Mouse (Mus musculus): ENCODE measurements around the gene Gm20708.

The Gm20708 gene

DNA sequence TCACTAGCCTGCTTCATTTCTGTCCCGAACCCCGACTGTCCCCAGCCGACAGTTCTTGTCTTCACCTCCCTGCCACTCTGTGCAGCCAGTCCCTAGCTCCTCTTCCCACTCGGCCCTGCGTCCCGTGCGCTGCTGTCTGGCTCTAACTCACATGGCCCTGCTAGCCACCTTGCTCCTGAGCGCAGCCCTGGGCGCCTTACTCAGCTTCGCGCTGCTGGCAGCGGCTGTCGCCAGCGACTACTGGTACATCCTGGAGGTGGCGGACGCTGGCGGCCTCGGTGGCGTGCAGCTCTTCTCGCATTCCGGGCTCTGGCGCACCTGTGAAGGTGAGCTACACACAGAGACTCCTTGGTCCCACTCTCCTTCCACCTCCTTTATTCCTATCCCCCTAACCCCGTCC is 51.1 kb downstream of the Gm20708 start, which contains the start of gene Tmem235:
TSS of gene Tmem235 (plus strand) at position 152 of the 400 bp plus-strand sequence.
- DNase-seq (ENCODE audit: extremely low read depth, low read depth, low spot score): no peak

DNA sequence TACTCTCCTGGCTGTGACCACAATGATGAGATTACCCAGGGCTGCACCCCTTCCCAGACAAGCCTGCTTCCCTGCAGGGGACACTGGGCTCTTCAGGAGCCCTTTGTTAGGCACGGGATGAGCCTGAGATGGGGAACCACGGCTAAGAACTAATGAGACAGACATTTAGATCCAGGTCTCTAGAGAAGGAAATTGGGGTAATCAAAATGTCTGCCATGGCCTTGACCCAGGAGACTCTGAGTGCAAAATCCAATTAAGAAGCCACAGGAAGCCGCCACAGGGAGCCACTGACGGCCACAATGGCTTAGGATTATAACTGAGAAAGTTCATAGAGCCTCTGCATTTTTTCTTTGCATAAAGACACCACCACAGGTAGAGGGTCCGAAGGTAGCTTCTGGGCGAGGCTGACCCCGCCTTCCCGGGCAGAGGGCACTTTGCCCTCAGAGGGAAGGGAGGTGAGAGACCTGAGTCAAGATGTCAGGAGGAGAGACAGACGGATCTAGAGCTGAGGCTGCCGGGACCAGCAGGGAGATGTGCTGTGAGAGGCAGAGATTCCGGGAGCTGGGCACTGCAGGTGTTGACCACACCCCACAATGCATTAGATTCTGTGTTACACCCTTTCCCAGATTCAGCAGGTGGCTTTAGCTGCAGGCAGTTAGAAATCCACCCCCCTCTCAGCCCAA is 53.8 kb downstream of the Gm20708 start:
- DNase-seq (ENCODE audit: extremely low read depth, low read depth, low spot score): no peak

DNA sequence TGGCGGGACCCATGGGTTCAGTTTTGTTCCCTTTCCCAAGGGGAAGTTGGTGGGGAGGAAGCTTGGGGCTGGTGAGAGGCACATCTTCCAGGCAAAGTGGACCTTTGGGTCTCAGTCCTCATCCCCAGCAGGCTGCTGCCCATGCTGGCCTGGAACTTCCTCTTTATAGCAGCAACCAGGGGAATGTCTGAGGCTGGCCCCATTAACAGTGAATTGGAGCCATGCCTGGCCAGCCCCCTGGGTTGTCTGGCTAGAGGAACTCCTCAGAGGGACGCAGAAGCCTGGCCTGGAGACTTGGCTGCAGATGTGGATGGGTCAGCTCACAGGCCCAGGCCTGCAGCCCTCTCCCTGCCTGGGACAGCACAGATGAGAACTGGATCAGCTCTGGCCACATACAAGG is 55.3 kb downstream of the Gm20708 start:
- DNase-seq (ENCODE audit: extremely low read depth, low read depth, low spot score): no peak

DNA sequence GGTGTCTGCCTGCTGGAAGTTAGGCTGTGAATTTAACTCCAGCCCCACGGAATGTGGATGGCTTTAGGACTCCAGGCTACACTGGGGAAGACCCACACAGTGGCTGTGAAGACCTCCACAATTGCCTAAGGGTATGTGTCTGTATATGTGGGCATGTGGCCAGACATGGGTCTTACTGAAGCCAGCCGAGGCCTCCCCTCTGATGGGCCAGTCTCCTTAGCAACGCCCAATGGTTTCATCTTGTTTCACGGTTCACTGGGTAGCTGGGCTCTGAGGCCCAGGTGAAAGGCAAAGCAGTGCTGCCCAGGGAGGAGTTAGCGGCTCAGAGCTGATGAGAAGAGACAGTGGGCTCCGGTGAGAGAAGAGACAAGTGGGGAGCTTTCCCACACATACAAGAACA is 56.5 kb downstream of the Gm20708 start:
- no peak for DNase-seq (ENCODE audit: extremely low read depth, low read depth, low spot score)

DNA sequence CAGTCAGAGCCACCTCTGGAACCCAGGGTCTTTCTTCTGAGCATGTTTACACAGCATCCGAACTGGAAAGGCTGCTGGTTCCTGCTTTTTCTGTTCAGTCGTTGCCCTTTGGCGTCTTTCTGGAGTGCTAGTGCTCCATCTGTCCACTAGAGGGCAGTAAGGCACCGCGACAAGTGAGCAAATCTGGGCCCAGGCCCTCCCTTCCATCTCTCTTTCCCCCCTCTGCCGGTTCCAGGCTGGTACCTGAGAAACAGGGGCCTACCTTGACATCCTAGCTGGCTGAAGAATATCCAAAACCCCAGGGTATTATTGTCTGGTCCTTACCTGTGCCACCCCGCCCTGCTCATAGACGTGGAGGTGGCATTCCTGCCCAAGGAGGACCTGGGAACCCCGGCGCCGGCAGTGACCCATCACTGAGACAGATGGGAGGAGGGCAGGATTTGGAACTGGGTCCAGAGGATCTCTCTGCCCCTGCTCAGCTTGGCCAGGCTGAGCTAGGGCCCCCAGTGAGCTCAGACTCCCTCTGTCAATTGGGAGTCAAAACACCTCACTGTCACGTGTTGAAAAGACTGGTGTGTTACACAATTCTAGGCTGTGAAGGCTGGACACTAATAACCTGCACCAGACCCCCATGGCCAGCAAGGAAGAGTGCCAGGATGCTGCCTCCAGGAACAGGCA is 61.4 kb downstream of the Gm20708 start:
- no peak for DNase-seq (ENCODE audit: extremely low read depth, low read depth, low spot score)

DNA sequence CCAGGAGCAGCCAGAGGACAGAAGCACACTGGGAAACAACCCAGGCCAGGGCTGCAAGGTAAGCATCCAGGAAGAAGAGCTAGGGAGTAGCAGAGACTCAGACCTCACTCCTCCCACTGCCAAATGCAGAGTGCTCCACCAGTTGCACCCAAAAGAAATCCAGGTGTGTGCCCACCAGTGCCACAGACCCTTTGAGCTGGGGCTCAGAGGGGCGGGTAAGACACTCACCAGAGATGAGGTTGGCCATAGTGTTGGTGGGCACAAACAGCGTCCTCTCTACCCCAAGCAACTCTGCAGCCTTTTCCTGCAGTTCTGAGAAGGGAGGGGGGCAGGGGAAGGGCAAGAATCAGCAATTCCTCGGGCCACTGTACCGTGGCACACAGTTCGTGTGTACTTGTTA is 61.9 kb downstream of the Gm20708 start:
- DNase-seq (ENCODE audit: extremely low read depth, low read depth, low spot score): no peak

DNA sequence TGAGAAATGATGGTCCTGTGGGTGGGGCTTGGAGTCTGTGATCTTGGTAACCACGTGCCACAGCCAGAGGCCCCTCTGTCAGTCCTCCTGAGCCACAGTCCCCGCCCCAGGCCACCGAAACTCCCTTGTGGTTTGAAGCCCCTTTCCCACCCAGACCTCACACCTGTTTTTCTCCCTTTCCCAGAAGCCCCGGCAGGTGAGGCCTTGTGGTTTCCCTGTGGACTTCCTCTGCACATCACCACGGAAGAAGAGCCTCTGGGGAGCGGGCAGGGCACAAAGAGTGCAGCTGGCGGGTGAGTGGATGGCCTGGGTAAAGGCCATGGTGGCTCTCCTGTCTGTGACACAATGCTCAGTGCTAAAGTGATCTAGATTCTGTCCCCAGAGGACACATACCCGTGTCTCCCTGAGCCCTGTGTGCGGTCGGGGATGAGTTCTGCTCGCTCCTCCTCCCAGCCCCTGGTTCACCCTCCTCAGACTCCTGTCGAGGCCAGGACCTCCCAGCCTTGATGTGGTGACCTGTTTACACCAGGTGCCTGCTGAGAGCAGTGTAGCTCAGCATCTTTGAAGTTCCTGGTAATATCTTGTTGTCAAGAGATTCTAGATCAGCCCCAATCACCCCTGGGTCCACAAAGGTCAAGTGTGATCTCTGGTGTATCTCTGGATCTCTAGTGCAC is 62.6 kb downstream of the Gm20708 start:
- DNase-seq (ENCODE audit: extremely low read depth, low read depth, low spot score): no peak

DNA sequence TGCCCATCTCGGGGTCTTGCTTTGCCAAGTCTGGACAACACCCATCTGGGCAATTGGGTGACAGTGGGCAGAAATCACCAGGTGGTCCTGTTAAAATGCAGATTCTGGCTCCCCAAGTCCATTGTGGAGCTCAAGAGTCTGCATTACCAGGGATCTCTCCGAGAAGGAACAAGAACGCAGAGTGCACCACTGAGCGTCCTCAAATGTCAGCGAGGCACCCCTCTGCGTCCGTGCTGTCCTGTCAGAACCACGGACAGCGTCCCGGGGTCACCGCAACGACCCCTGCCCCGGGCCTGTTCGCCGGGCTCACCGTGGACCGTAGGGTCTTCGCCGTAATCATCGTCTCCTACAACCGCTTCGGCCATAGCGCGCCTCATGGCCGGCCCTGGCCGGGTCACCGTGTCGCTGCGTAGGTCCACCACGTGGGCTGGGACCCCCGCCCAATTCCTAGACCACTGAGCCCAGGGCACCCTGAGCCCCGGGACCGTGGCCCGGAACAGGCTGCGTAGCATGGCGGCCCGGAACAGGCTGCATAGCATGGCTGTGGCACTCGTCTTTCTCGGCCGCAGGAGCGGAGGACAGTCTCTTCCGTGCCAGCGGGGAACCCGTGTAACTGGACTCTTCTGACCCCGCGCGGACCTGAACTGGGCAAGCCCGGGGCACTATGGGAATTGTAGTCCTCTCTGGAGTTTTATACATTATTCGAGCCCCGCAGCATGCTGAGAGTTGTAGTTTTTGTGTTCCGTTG is 63.6 kb downstream of the Gm20708 start, which contains the start of gene Tha1:
TSS of gene Tha1 (minus strand) at position 621 of the 748 bp plus-strand sequence.
- DNase-seq (ENCODE audit: extremely low read depth, low read depth, low spot score): no peak

DNA sequence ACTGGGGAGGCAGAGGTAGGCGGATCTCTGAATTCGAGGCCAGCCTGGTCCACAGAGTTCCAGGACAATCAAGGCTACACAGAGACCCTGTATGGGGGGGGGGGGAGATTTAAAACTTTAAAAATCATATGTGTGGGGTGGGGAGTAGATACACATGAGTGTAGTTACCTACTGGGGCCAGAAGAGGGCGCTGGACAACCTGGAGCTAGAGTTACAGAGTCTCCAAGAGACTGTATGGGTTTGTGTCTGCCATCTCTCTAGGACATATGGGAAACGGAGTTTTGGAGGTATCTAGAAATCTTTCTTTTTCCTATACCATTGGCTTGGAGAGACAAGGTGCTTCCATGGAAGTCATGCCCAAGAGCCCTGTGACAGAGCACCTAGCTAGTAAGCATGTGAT is 65.0 kb downstream of the Gm20708 start:
- DNase-seq (ENCODE audit: extremely low read depth, low read depth, low spot score): no peak

DNA sequence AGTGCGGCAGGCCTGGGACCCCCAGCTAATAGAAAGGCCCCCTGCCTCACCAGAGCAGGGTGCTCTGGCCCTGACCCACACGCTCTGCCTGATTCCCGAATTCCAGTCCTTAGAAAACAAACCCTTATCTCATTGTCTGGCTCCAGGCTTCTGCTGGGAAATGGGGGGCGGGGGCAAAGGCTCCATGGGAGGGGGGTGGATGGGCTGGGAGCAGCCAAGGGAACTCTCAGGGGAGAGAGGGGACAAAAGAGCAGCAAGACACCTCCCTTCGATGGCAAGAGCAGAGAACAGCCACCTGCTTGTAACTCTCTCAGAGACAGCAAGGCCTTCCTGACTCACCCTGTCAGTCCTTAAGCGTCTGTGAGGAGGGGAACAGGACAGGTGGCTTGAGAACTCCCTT is 66.2 kb downstream of the Gm20708 start:
- DNase-seq (ENCODE audit: extremely low read depth, low read depth, low spot score): no peak

DNA sequence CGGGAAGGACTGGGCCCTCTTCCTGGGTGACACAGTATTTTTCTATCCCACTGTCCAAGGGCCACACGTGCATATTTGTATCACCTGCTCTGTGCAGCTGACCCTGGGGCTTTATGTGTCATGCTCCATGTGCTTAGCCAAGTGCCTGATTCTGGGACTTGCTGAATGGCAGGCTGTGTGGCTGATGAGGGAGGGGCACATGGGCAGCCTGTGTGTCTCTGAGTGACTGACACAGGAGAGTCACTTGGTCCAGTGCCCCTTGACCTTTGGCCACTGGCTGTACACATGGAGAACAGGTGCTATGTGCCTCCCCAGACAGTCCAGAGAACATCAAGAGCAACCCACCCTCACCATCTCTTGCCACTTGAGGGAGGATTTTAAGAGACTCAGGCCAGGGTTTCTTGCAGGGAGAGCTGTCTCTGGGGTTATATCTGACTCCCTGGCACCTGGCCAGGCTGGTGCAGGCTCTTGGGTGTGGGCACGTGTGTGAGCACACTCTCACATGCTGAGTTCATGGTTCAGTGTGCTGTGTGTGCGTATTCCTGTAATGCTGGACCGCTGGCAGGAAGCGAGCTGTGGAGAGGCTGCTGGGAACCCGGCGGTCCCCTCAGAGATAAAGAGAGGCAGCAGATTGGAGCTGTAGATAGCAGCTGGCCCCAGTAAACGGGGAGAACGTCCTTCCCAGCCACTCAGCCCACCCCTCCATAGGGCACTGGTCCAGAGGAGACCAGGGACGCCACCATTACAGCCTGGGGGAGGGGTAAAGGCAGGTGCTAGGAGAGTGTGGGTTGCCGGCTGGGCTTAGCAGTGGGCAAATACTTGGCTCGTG is 68.7 kb downstream of the Gm20708 start:
- no peak for DNase-seq (ENCODE audit: extremely low read depth, low read depth, low spot score)

DNA sequence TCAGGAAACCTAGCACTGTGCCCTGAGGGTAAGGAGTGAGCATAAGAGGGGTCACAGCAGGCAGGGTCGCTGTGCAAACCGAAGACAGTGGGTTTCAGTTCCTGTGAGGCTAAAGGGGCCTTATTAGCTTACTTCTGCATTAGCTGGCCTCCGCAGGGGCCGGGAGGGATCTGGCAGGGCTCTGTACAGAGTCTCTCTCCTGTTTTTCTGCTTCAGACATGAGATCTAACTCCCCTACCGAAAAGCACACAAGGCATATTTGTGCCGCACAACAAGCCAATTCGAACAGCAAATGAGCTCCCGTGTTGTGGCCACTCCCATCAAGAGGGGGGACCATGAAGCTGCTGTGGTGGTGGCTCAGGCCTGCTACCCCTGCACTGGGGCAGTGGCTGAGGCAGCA is 69.4 kb downstream of the Gm20708 start:
- DNase-seq (ENCODE audit: extremely low read depth, low read depth, low spot score): no peak

DNA sequence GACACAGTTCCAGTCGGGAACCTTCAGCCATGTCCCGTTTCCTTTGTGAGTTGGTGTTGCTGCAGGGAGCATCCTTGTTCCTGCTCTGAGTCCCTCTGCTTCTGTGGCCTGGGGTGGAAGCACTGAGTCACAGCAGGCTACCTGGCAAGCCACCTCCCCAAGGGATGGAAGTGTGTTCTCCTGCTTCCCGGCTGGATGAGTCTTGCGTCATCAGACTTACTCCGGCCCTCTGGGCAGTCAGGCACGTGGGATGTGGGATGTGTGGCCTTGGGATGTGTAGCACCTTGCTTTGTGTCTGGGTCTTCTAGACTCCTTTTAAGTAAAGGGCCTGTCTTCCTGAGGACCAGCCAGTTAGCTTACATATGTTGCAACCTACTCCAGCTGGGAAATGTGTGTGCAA is 70.2 kb downstream of the Gm20708 start:
- DNase-seq (ENCODE audit: extremely low read depth, low read depth, low spot score): no peak

DNA sequence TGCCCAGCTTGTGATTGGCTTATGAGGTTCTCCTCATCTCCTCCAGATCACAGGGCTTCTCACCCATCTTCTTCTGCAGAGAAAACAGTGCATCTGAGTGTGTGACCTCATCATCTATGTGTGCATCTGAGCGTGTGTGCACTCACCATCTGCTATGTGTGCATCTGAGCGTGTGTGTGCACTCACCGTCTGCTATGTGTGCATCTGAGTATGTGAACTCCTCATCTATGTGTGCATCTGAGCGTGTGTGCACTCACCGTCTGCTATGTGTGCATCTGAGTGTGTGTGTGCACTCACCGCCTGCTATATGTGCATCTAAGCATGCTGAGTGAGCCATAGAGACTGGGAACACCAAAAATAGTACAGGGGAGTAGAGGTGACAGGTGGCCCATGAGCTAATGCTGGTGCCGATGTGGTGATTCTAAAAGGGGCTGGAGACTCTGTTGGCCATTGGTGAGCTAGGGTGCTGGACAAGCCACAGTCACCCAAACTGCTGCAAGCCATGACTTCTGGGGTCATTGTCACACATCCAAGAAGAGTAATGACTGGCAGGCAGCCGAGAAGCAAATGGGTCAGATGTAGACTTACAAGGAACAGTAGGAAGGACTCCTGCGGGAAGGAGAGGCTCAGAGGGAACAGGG is 71.0 kb downstream of the Gm20708 start:
- no peak for DNase-seq (ENCODE audit: extremely low read depth, low read depth, low spot score)

DNA sequence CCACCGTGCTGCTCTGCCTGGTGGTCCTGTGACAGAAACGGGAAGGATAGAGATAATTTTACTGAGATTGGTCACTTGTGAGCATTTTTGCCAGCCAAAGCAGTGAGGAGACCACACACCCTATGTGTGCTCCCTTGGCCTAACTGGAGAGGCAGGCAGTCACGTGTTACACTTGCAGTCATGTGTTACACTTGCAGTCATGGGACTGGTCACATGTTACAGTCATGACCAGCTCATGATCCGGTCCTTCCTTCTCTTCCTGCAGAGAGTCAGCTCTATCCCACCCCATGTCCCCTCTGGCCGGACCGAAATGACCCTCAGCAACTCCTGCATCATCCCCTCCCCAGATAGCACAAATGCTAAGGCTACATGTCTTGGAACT is 71.5 kb downstream of the Gm20708 start:
- no peak for DNase-seq (ENCODE audit: extremely low read depth, low read depth, low spot score)

DNA sequence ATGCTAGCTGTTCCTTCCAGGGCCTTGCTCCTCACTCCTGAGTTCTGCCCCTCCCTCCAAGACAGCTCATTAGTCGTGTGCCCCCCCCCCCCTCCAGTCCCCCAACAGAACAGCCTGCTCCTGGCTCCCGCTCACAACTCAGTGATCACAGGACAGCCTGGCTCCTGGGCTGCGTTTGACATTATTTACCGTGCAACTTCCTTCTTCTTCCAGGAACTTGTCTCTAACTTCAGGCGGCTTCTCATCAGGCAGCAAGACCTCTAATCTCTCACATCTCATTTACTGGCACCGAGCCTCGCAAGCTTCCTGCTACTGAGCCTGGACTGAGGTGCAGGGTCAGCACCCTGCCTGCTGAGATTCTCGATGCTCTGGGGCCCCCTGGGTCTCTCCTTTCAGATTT is 72.3 kb downstream of the Gm20708 start:
- no peak for DNase-seq (ENCODE audit: extremely low read depth, low read depth, low spot score)

DNA sequence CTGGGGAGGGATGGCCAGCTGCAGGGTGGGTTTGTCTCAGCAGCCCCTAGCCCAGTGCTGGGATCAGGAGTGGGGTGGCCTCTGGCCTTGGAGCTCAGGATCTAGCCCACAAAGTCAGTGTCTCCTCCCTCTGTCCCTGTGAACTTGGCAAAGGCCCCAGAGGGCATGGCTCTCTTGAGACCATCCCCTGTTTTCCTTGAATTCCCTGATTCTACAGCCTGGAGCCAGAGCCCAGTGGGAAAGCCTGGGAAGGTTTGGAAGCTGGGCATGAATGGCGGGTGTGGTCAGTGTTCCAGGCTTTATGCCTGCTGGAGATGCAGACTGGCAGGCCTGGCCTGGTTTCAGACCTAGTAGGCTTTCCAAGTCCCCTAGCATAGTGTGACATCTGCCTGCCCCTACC is 72.7 kb downstream of the Gm20708 start:
- no peak for DNase-seq (ENCODE audit: extremely low read depth, low read depth, low spot score)

DNA sequence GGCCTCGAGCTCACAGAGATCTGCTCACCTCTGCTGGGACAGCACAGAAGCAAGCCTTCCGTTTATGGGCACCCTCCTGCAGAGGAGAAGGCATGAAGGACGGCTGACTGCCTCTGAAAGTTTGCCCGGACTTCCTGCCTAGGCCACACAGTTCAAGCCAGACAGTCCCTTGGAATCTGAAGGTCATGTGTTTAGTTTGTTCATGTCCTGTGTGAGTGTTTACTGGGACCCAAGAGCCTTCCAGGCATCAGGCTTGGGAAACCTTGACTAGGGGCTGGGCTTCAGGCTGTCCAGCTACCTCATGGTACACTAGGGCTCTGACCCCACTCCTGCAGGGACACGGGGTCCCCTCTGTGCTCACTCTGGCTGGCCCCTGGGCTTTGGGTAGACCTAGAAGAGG is 76.5 kb downstream of the Gm20708 start:
- DNase-seq (ENCODE audit: extremely low read depth, low read depth, low spot score): no peak

DNA sequence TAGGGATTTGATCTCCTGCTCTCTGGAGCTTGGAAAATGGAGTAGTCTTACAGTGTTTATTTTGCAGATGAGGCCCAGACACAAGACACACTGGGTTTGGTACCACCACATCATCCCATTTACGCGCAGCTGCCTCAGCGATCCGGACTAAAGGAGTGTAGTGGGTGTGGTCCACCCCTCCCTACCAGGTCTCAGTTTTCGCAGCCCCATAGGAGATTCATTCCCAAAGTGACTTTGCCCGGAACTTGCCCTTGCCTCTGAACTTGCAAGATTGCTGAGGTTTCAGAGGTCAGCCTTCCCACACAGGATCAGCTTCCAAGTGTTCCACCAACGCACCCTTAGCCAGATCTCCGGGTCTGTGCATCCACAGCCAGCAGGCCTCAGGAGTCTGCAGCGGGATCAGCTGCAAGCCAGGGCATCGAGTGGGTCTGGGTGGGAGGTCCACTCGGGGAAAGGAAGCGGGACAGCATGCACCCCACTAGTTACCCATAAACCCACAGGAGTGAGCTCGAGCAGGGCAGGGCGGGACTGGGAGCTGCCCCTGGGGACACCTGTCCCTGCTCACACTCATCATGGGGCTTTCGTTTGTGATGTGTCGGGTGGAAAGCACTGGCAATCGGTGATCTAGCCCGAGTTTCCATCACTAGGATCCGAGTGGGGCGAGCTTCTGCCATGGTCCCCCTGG is 78.8 kb downstream of the Gm20708 start:
- no peak for DNase-seq (ENCODE audit: extremely low read depth, low read depth, low spot score)
